Mouse (Mus musculus) thymus, adult 2 months (tissue): ENCODE results near the gene Runx2. TPM values are rescaled to one million over a fixed set of nuclear protein-coding genes. Genes with fewer than 3 reads are reported as not detected.

Experiments
- DNase-seq: peaks from one replicate; pipeline ENCODE4 v3.0.0; 2021
- H3K27ac ChIP-seq: fragments of 200-500 bp; 2 replicates; pipeline ENCODE4 v1.5.1; 2012; ENCODE audit warnings: low read length, control low read depth; ENCODE audit not compliant: control insufficient read depth, insufficient read depth
- H3K27me3 ChIP-seq: fragments of 200-500 bp; 2 replicates; pipeline ENCODE4 v1.6.1; 2012; ENCODE audit warnings: mild to moderate bottlenecking, low read length, moderate library complexity, mixed read lengths; ENCODE audit not compliant: control insufficient read depth, insufficient read depth
- H3K36me3 ChIP-seq: fragments of 200-500 bp; 2 replicates; pipeline ENCODE4 v1.6.1; 2012; ENCODE audit warnings: mild to moderate bottlenecking, low read length, moderate library complexity; ENCODE audit not compliant: control insufficient read depth, insufficient read depth
- H3K4me1 ChIP-seq: fragments of 200-500 bp; replicated peaks from 2 replicates; pipeline ENCODE4 v1.6.1; 2012; ENCODE audit warnings: low read length; ENCODE audit not compliant: control insufficient read depth, insufficient read depth
- H3K4me3 ChIP-seq: fragments of 200-500 bp; 2 replicates; pipeline ENCODE4 v1.5.1; 2012; ENCODE audit warnings: mild to moderate bottlenecking, low read length, control low read depth, moderate library complexity; ENCODE audit not compliant: control insufficient read depth, insufficient read depth
- CTCF ChIP-seq: fragments of 200-500 bp; IDR thresholded peaks from 2 replicates; pipeline ENCODE4 v1.5.1; 2012; ENCODE audit warnings: mild to moderate bottlenecking, control low read depth, low read length, moderate library complexity, borderline replicate concordance; ENCODE audit not compliant: control insufficient read depth, poor library complexity, insufficient read depth; ENCODE audit errors: extremely low read depth
- POLR2A ChIP-seq: fragments of 200-500 bp; IDR thresholded peaks from 2 replicates; pipeline ENCODE4 v1.6.1; 2012; ENCODE audit warnings: mild to moderate bottlenecking, low read length, control low read depth, moderate library complexity; ENCODE audit not compliant: control insufficient read depth, poor library complexity, insufficient read depth; ENCODE audit errors: extremely low read depth
- WGBS: fragments of 180-500 bp; shearing (Covaris S2); methylation state at CpG from one replicate; pipeline ENCODE4 v1.1.7; 2018; 5-methylcytosine and 5-hydroxymethylcytosine counted together
- polyA plus RNA-seq: library from polyadenylated mRNA; depleted of rRNA; stranded (reverse); fragments of >200 nt; gene quantifications from 2 replicates; pipeline ENCODE4 v1.2.3, GENCODE M21; 2012

The Runx2 gene
- polyA plus RNA-seq, 1 experiment, result 6.7 TPM

DNA sequence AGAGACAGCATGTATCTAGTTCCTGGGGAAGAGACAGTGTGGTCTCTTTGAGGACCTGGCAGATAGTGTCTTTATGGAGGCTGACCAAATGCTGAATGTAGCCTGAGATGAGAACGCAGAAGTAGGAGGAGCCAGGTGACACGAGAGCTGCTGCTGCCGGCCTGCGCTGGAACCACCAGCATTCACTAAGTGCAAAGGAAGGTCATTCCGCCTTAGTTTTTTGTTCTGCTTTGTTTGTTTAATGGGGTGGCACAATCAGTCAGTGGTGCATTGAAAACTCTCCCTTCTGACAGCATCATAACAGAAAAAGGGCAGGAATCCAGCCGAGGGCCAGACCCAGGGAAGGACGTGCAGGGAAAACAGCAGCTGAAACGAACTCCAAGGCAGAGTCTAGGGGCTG is 165.5 kb downstream of the Runx2 start:
- Histone ChIP-seq H3K27me3 (no peaks in the 10 kb centered on the region), H3K4me3 (no peak overlapping the region), H3K27ac (no peak overlapping the region), H3K4me1 (peaks cover 5% of the 10 kb centered on the region), H3K36me3 (no peaks in the 10 kb centered on the region)
- no peak for DNase-seq
- WGBS, result 78% methylated on average over 8 of the region's 8 CpGs
- TF ChIP-seq CTCF, result no peak
- no peak for TF ChIP-seq POLR2A

DNA sequence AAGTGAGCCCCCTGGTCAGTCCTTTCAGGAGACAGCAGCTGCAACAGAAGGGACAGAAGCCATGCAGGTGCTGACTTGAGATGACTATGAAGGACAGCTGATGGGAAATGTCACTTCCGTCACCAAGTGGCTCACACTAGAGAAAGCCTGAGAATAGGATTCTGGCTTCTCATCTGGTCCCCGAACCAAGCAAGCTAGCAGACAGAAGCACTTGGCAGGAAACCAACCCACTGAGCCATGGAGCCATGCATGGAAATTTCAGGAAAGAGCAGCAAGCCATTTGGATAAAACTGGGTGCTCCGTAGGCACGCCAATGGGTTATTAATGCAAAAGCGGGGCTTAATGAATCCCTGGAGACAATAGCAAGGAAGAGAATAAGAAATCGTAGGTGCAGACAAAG is 166.7 kb downstream of the Runx2 start:
- no peaks in the 10 kb centered on the region for H3K27me3 ChIP-seq
- no peaks in the 10 kb centered on the region for H3K36me3 ChIP-seq
- WGBS, result 94% methylated on average over 6 of the region's 6 CpGs
- TF ChIP-seq POLR2A (no peak), CTCF (no peak)
- DNase-seq, result no peak
- H3K4me3 ChIP-seq, result no peak overlapping the region
- no peaks in the 10 kb centered on the region for H3K4me1 ChIP-seq
- no peak overlapping the region for H3K27ac ChIP-seq

DNA sequence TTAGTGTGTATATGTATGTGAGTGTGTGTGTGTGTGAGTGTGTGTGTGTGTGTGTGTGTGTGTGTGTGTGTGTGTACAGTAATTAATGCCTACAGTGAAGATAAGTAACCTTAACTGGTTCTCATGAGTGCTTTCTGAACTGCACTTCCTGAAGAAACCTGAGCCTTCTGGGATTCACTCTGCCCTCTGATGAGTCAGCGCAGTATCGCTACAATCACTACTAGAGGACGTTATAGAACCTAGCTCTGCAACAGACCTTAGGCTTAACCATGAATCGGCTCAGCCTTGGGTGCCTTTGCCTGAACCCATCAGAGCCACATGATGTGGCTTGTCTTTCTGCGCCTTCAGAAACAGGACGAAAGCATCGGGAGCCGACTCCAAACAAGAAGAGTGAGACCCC is 169.5 kb downstream of the Runx2 start:
- no peak for TF ChIP-seq CTCF
- DNase-seq, result no peak
- H3K36me3 ChIP-seq, result no peaks in the 10 kb centered on the region
- no peaks in the 10 kb centered on the region for H3K27me3 ChIP-seq
- WGBS, result 90% methylated on average over 8 of the region's 8 CpGs
- no peak overlapping the region for H3K27ac ChIP-seq
- no peaks in the 10 kb centered on the region for H3K4me1 ChIP-seq
- H3K4me3 ChIP-seq, result no peak overlapping the region

DNA sequence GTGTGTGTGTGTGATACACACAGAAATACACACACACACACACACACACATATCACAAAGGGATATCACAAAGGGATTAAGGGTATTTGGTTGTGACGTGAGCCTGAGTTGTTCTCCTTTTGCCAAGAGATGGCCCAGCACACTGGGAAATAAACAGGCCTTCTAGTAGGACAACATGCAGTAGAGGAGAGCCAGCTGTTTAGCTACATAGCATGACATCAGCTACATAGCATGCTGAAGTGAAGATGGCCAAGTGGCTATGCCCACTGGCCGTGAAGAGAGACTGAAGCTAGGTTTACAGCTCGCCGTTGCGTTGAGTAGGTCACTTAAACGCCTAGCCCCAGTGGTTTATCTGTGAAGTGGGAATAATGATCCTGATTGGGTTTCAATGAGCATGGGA is 171.3 kb downstream of the Runx2 start:
- TF ChIP-seq POLR2A, result no peak
- TF ChIP-seq CTCF, result no peak
- Histone ChIP-seq H3K36me3 (no peaks in the 10 kb centered on the region), H3K27ac (no peak overlapping the region), H3K4me3 (no peak overlapping the region), H3K27me3 (no peaks in the 10 kb centered on the region), H3K4me1 (no peaks in the 10 kb centered on the region)
- DNase-seq, result no peak
- WGBS, result 98% methylated on average over 6 of the region's 6 CpGs

DNA sequence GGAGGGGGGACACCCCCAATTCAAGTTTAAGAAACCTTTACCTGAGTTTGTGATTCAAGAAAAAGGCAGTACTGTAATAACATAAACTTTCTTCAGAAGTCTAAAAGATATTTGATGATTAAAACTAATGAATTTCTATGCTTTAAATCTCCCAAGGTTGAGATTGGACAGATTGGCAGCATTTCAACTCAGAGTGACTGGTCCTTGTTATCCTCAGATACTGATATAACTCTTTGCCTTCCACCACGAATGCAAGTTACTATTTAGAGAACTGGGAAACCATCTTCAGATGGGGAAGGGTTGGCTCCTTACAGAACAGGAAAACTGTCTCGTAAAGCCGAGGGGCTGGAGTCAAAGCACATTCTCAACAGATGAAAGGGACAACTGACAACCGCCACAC is 172.5 kb downstream of the Runx2 start:
- Histone ChIP-seq H3K4me1 (no peaks in the 10 kb centered on the region), H3K27me3 (no peaks in the 10 kb centered on the region), H3K4me3 (no peak overlapping the region), H3K36me3 (no peaks in the 10 kb centered on the region), H3K27ac (no peak overlapping the region)
- TF ChIP-seq CTCF, result no peak
- no peak for TF ChIP-seq POLR2A
- no peak for DNase-seq
- 64% methylated on average over 4 of the region's 4 CpGs for WGBS

DNA sequence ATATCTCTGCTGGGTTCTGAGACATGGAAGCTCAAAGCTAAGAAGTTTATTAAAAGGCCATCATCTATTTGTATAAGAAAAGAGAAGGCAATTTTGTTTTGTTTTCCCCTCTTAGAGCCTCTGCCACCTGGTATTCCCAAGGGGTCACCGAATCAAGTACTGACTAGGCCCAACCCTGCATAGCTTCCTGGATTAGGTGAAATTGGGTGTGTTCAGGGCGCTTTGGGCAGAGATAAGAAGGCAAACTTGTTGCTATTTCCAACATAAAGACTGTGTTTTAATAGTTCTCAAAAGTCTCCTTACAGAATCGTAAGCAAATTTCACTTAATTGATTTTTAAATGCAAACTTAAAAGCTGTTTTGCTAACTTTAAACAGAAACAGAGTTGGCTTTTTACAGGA is 173.7 kb downstream of the Runx2 start:
- Histone ChIP-seq H3K4me3 (no peak overlapping the region), H3K36me3 (no peaks in the 10 kb centered on the region), H3K4me1 (no peaks in the 10 kb centered on the region), H3K27me3 (no peaks in the 10 kb centered on the region), H3K27ac (no peak overlapping the region)
- 95% methylated on average over 3 of the region's 3 CpGs for WGBS
- no peak for DNase-seq
- TF ChIP-seq CTCF, result no peak
- no peak for TF ChIP-seq POLR2A

DNA sequence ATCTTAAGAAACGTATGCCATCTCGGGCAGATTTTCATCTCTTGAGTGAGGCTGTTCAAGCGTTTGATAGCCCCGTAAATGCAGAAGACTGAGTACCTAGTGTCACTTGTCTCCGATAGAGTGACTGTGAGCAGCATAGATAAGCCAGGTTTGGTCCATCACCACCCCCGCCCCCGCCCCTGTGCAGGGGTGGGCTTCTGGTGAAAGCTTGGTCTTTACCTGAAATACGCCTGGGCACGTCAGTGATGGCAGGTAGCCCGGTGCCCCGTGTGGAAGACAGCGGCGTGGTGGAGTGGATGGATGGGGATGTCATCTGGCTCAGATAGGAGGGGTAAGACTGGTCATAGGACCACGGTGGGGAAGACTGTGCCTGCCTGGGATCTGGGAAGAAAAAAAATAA is 175.2 kb downstream of the Runx2 start:
- H3K27me3 ChIP-seq, result no peaks in the 10 kb centered on the region
- H3K4me1 ChIP-seq, result no peaks in the 10 kb centered on the region
- TF ChIP-seq CTCF, result no peak
- H3K27ac ChIP-seq, result no peak overlapping the region
- H3K4me3 ChIP-seq, result no peak overlapping the region
- H3K36me3 ChIP-seq, result no peaks in the 10 kb centered on the region
- DNase-seq, result no peak
- 97% methylated on average over 14 of the region's 14 CpGs for WGBS
